In the genomic region with DNA sequence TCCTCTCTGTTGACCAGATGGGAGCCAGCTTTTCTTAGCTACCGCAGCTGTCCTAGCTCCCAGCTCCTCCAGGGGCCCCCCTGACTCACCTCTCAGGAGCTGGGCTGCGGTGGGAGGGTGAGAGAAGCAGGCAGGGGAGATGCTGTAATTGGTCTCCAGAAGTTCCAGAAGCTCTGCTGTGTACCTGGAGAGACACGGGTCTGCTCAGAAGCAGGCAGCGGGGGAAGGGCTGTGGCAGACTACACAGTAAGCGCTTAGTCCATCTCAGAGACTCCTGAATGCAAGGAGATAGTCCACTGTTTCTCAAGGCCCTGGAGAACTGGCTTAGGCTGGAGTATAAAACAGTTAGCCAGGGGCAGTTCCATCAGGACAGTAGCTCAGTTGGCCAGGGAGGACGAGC, we compare ENCODE assay signal across 34 mouse cellular contexts. TPM values are rescaled to one million over a fixed set of nuclear protein-coding genes. Genes with fewer than 3 reads are reported as not detected.
A peak's percentile ranks its signal among the peaks of the same experiment; 100 is the strongest.
DNase-seq lines count a peak whose midpoint lies in the region; ATAC-seq and TF ChIP-seq lines count a peak whose summit lies in the region.
"Had no signal": no experiment of that assay in that cellular context is flagged by ENCODE, and none has a peak within 500 bp of the region (broad histone marks: within the 10 kb centered on the region; RNA-seq: fewer than 3 reads in every experiment).

No protein-coding gene starts in this region.

- TF ChIP-seq CTCF in hindbrain, postnatal 0 days (IDR thresholded peaks at IDR 0.05; ENCODE audit: low read depth): no peak
- no peak for TF ChIP-seq CTCF in small intestine, adult 2 months (IDR thresholded peaks at IDR 0.05; ENCODE audit: extremely low read depth, insufficient read length, insufficient replicate concordance, low read depth, low read length)

- H3K27ac ChIP-seq in hindbrain, embryonic 10.5 days: 0 out of 2 replicates have a peak overlapping the region, but pooled peaks have one; percentile 3
- no peak overlapping the region for H3K27ac ChIP-seq in hindbrain, postnatal 0 days
- no peak overlapping the region for H3K27ac ChIP-seq in kidney, embryonic 14.5 days (ENCODE audit: low read depth, low read length)
- H3K27ac ChIP-seq in intestine, embryonic 15.5 days: peak overlapping the region; percentile 81
- peak overlapping the region; percentile 60 for H3K27ac ChIP-seq in small intestine, adult 2 months (ENCODE audit: insufficient read depth, low read depth, low read length)
- H3K27ac ChIP-seq: embryonic facial prominence, embryonic 12.5 days; embryonic facial prominence, embryonic 15.5 days; forebrain, embryonic 12.5 days; forebrain, embryonic 15.5 days; heart, embryonic 15.5 days; hindbrain, embryonic 12.5 days; hindbrain, embryonic 15.5 days had no signal

- H3K9ac ChIP-seq in hindbrain, postnatal 0 days (replicated peaks; ENCODE audit: low read length): no peak overlapping the region
- H3K9ac ChIP-seq in kidney, embryonic 14.5 days (ENCODE audit: low read depth, low read length): no peak overlapping the region
- peak overlapping the region; percentile 30; the same call in 1 of the 2 replicates for H3K9ac ChIP-seq in intestine, embryonic 15.5 days
- H3K9ac ChIP-seq: embryonic facial prominence, embryonic 12.5 days; embryonic facial prominence, embryonic 15.5 days; forebrain, embryonic 12.5 days; forebrain, embryonic 15.5 days; heart, embryonic 12.5 days; heart, embryonic 15.5 days; hindbrain, embryonic 12.5 days; hindbrain, embryonic 15.5 days had no signal

- TF ChIP-seq POLR2A in small intestine, adult 2 months (IDR thresholded peaks at IDR 0.05; ENCODE audit: low read depth, low read length): no peak

- no peak for ATAC-seq in hindbrain, postnatal 0 days
- ATAC-seq in kidney, embryonic 14.5 days (ENCODE audit: low FRiP score, low TSS enrichment): no peak
- no peak for ATAC-seq in intestine, embryonic 15.5 days
- ATAC-seq: activated CD4-positive, CD25-positive, alpha-beta regulatory T cell, adult 4 months; CD4-positive, CD25-positive, alpha-beta regulatory T cell, adult 4 months; forebrain, embryonic 15.5 days had no signal

- no peaks in the 10 kb centered on the region for H3K36me3 ChIP-seq in hindbrain, embryonic 10.5 days
- no peaks in the 10 kb centered on the region for H3K36me3 ChIP-seq in hindbrain, postnatal 0 days (ENCODE audit: insufficient read depth, low read length)
- H3K36me3 ChIP-seq in kidney, embryonic 14.5 days (ENCODE audit: control insufficient read depth, insufficient read depth, low read length): no peaks in the 10 kb centered on the region
- no peaks in the 10 kb centered on the region for H3K36me3 ChIP-seq in intestine, embryonic 15.5 days
- peaks cover 7% of the 10 kb centered on the region; the same call in 1 of the 2 replicates for H3K36me3 ChIP-seq in small intestine, adult 2 months (ENCODE audit: control insufficient read depth, insufficient read depth, low read length)
- H3K36me3 ChIP-seq: embryonic facial prominence, embryonic 12.5 days; embryonic facial prominence, embryonic 15.5 days; forebrain, embryonic 12.5 days; forebrain, embryonic 15.5 days; heart, embryonic 12.5 days; heart, embryonic 15.5 days; hindbrain, embryonic 12.5 days; hindbrain, embryonic 15.5 days had no signal

- no peak overlapping the region for H3K4me2 ChIP-seq in hindbrain, postnatal 0 days (ENCODE audit: low read depth, low read length)
- no peak overlapping the region for H3K4me2 ChIP-seq in kidney, embryonic 14.5 days (replicated peaks; ENCODE audit: low read depth, low read length)
- H3K4me2 ChIP-seq in intestine, embryonic 15.5 days (replicated peaks): peak overlapping the region; percentile 50
- H3K4me2 ChIP-seq: embryonic facial prominence, embryonic 12.5 days; embryonic facial prominence, embryonic 15.5 days; forebrain, embryonic 12.5 days; forebrain, embryonic 15.5 days; heart, embryonic 12.5 days; heart, embryonic 15.5 days; hindbrain, embryonic 12.5 days; hindbrain, embryonic 15.5 days had no signal

- H3K4me1 ChIP-seq in hindbrain, embryonic 10.5 days (replicated peaks): peaks cover 27% of the 10 kb centered on the region
- no peaks in the 10 kb centered on the region for H3K4me1 ChIP-seq in hindbrain, postnatal 0 days (ENCODE audit: insufficient read depth, low read length)
- peaks cover 12% of the 10 kb centered on the region for H3K4me1 ChIP-seq in kidney, embryonic 14.5 days (ENCODE audit: control insufficient read depth, insufficient read depth, low read length)
- 0 out of 2 replicates have a peak, but pooled peaks cover 2% of the 10 kb centered on the region for H3K4me1 ChIP-seq in intestine, embryonic 15.5 days (replicated peaks)
- peaks cover 21% of the 10 kb centered on the region; the same call in 1 of the 2 replicates for H3K4me1 ChIP-seq in small intestine, adult 2 months (ENCODE audit: control insufficient read depth, insufficient read depth, insufficient read length, low read length)
- H3K4me1 ChIP-seq: forebrain, embryonic 15.5 days; hindbrain, embryonic 12.5 days; hindbrain, embryonic 15.5 days had no signal

- no peaks in the 10 kb centered on the region; the same call in 1 of the 2 replicates for H3K27me3 ChIP-seq in hindbrain, embryonic 10.5 days (ENCODE audit: insufficient read depth, poor library complexity, severe bottlenecking)
- H3K27me3 ChIP-seq in hindbrain, postnatal 0 days (ENCODE audit: insufficient read depth, low read length): no peaks in the 10 kb centered on the region
- no peaks in the 10 kb centered on the region for H3K27me3 ChIP-seq in kidney, embryonic 14.5 days (ENCODE audit: control insufficient read depth, insufficient read depth, low read length)
- no peaks in the 10 kb centered on the region for H3K27me3 ChIP-seq in intestine, embryonic 15.5 days (replicated peaks)
- H3K27me3 ChIP-seq in small intestine, adult 2 months (ENCODE audit: control insufficient read depth, insufficient read depth, low read length): no peaks in the 10 kb centered on the region
- H3K27me3 ChIP-seq: embryonic facial prominence, embryonic 12.5 days; embryonic facial prominence, embryonic 15.5 days; forebrain, embryonic 12.5 days; forebrain, embryonic 15.5 days; hindbrain, embryonic 12.5 days; hindbrain, embryonic 15.5 days had no signal

- H3K4me3 ChIP-seq in hindbrain, embryonic 10.5 days: no peak overlapping the region
- H3K4me3 ChIP-seq in hindbrain, postnatal 0 days (ENCODE audit: low read length): no peak overlapping the region
- H3K4me3 ChIP-seq in kidney, embryonic 14.5 days (ENCODE audit: low read length): no peak overlapping the region
- H3K4me3 ChIP-seq in intestine, embryonic 15.5 days (replicated peaks): peak overlapping the region; percentile 25
- peak overlapping the region; percentile 64 for H3K4me3 ChIP-seq in small intestine, adult 2 months (ENCODE audit: low read depth, low read length)
- H3K4me3 ChIP-seq: embryonic facial prominence, embryonic 12.5 days; embryonic facial prominence, embryonic 15.5 days; erythroblast, embryonic 14.5 days; forebrain, embryonic 12.5 days; forebrain, embryonic 15.5 days; heart, embryonic 12.5 days; heart, embryonic 15.5 days; hindbrain, embryonic 12.5 days; hindbrain, embryonic 15.5 days had no signal

- DNase-seq in hindbrain, embryonic 10.5 days (ENCODE audit: low spot score): no peak
- DNase-seq in hindbrain, postnatal 0 days (ENCODE audit: low spot score): no peak
- DNase-seq in kidney, postnatal 36 days: peak; percentile 21 to 57
- DNase-seq in layer of hippocampus, adult 9-10 months (ENCODE audit: low spot score): no peak
- no peak for DNase-seq in urinary bladder, postnatal 4 days (ENCODE audit: low spot score in 2 of 2)
- DNase-seq: adrenal gland, postnatal 10 days; adrenal gland, postnatal 36 days; cerebellum, adult 11 months; cerebellum, adult 2 months; cerebellum, adult 9-11 months; cerebellum, postnatal 25 days; gastrocnemius, postnatal 25 days; heart, postnatal 14 days; heart, postnatal 4 days had no signal

- 77% methylated on average over 6 of the region's 6 CpGs for WGBS in hindbrain, embryonic 10.5 days
- WGBS in hindbrain, postnatal 0 days: 84% methylated on average over 6 of the region's 6 CpGs
- 74% methylated on average over 6 of the region's 6 CpGs for WGBS in kidney, embryonic 14.5 days
- 54% methylated on average over 6 of the region's 6 CpGs for WGBS in intestine, embryonic 15.5 days
- 82% methylated on average over 6 of the region's 6 CpGs for WGBS in small intestine, adult 2 months

- no peaks in the 10 kb centered on the region for H3K9me3 ChIP-seq in hindbrain, embryonic 10.5 days
- H3K9me3 ChIP-seq in hindbrain, postnatal 0 days (ENCODE audit: low read length): no peaks in the 10 kb centered on the region
- H3K9me3 ChIP-seq in kidney, embryonic 14.5 days (ENCODE audit: control insufficient read depth, low read length): no peaks in the 10 kb centered on the region
- H3K9me3 ChIP-seq in intestine, embryonic 15.5 days: no peaks in the 10 kb centered on the region
- H3K9me3 ChIP-seq: embryonic facial prominence, embryonic 12.5 days; embryonic facial prominence, embryonic 15.5 days; forebrain, embryonic 12.5 days; forebrain, embryonic 15.5 days; heart, embryonic 12.5 days; heart, embryonic 15.5 days; hindbrain, embryonic 12.5 days; hindbrain, embryonic 15.5 days had no signal

RNA-seq across cellular contexts. Expression of a gene that starts 1.6 kb away (rescaled TPM):
- 0.20 and 0.44 TPM in 2 replicates for polyA plus RNA-seq in hindbrain, embryonic 10.5 days (2016; fragmentation: Nextera tagmentation; extraction: Ambion mirVana)
- not detected in 2 replicates for total RNA-seq in hindbrain, postnatal 0 days (2014; rRNA removed)
- polyA plus RNA-seq in hindbrain, postnatal 0 days (2015; fragmentation: Nextera tagmentation; extraction: Ambion mirVana): 0.16 TPM in 1 of 2 replicates, not detected in the other
- 0.33 and 0.49 TPM in 2 replicates for polyA plus RNA-seq in kidney, embryonic 14.5 days (2014; fragmentation: Nextera tagmentation; extraction: Ambion mirVana)
- polyA plus RNA-seq in intestine, embryonic 15.5 days (2015; fragmentation: Nextera tagmentation; extraction: Ambion mirVana): 97.1 and 104 TPM in 2 replicates
- 102 and 424 TPM in 2 replicates for polyA plus RNA-seq in small intestine, adult 2 months (2012; rRNA removed)
- total RNA-seq: adrenal gland, adult 18-20 months; adrenal gland, postnatal 10 days; common myeloid progenitor, adult 5-6 weeks; gastrocnemius, adult 8-10 months; gastrocnemius, postnatal 25 days had no signal
- polyA plus RNA-seq: activated CD4-positive, CD25-positive, alpha-beta regulatory T cell, adult 4 months; CD4-positive, CD25-positive, alpha-beta regulatory T cell, adult 4 months; embryonic facial prominence, embryonic 15.5 days; erythroblast, embryonic 14.5 days had no signal

RNA-seq across cellular contexts. Expression of a gene that starts 10.0 kb away (rescaled TPM):
- polyA plus RNA-seq in hindbrain, embryonic 10.5 days (2016; fragmentation: Nextera tagmentation; extraction: Ambion mirVana): not detected in 2 replicates
- not detected in 2 replicates for total RNA-seq in hindbrain, postnatal 0 days (2014; rRNA removed)
- 0.33 and 0.52 TPM in 2 replicates for polyA plus RNA-seq in hindbrain, postnatal 0 days (2015; fragmentation: Nextera tagmentation; extraction: Ambion mirVana)
- not detected in 2 replicates for polyA plus RNA-seq in kidney, embryonic 14.5 days (2014; fragmentation: Nextera tagmentation; extraction: Ambion mirVana)
- polyA plus RNA-seq in intestine, embryonic 15.5 days (2015; fragmentation: Nextera tagmentation; extraction: Ambion mirVana): 1.1 and 1.2 TPM in 2 replicates
- 0.18 and 0.42 TPM in 2 replicates for polyA plus RNA-seq in small intestine, adult 2 months (2012; rRNA removed)
- total RNA-seq: adrenal gland, adult 18-20 months; adrenal gland, postnatal 10 days; adrenal gland, postnatal 36 days; common myeloid progenitor, adult 5-6 weeks; ES-E14; gastrocnemius, adult 8-10 months; gastrocnemius, postnatal 25 days; heart, adult 8-10 months; heart, postnatal 14 days had no signal
- polyA plus RNA-seq: activated CD4-positive, CD25-positive, alpha-beta regulatory T cell, adult 4 months; C2C12; CD4-positive, CD25-positive, alpha-beta regulatory T cell, adult 4 months; cerebellum, adult 2 months; embryonic facial prominence, embryonic 12.5 days; embryonic facial prominence, embryonic 15.5 days; erythroblast, embryonic 14.5 days; forebrain, embryonic 12.5 days; forebrain, embryonic 15.5 days; heart, embryonic 12.5 days; heart, embryonic 15.5 days; hindbrain, embryonic 12.5 days had no signal

RNA-seq across cellular contexts. Expression of a gene that starts 55.3 kb away (rescaled TPM):
- 38.6 and 42.9 TPM in 2 replicates for polyA plus RNA-seq in hindbrain, embryonic 10.5 days (2016; fragmentation: Nextera tagmentation; extraction: Ambion mirVana)
- total RNA-seq in hindbrain, postnatal 0 days (2014; rRNA removed): 49.3 and 49.4 TPM in 2 replicates
- 47.6 and 52.5 TPM in 2 replicates for polyA plus RNA-seq in hindbrain, postnatal 0 days (2015; fragmentation: Nextera tagmentation; extraction: Ambion mirVana)
- 16.5 and 40.6 TPM in 2 replicates for polyA plus RNA-seq in kidney, embryonic 14.5 days (2014; fragmentation: Nextera tagmentation; extraction: Ambion mirVana)
- 63.5 and 65.5 TPM in 2 replicates for polyA plus RNA-seq in intestine, embryonic 15.5 days (2015; fragmentation: Nextera tagmentation; extraction: Ambion mirVana)
- polyA plus RNA-seq in small intestine, adult 2 months (2012; rRNA removed): 55.4 and 115 TPM in 2 replicates

Comparison
In these comparisons a context has a peak if more than half of its experiments do, and no peak if none do; other contexts are left out.
1. H3K27ac ChIP-seq: peak in hindbrain, embryonic 10.5 days (single experiment), intestine, embryonic 15.5 days (single experiment) and small intestine, adult 2 months (single experiment); none in hindbrain, postnatal 0 days (single experiment) and kidney, embryonic 14.5 days (single experiment).
2. DNase-seq: peak in kidney, postnatal 36 days (2 of 2); none in hindbrain, embryonic 10.5 days (single experiment), hindbrain, postnatal 0 days (single experiment), layer of hippocampus, adult 9-10 months (single experiment) and urinary bladder, postnatal 4 days (0 of 2).
3. H3K4me3 ChIP-seq: peak in intestine, embryonic 15.5 days (single experiment) and small intestine, adult 2 months (single experiment); none in hindbrain, embryonic 10.5 days (single experiment), hindbrain, postnatal 0 days (single experiment) and kidney, embryonic 14.5 days (single experiment).
4. RNA of a gene that starts 1.6 kb away (polyA plus RNA-seq): 102 to 424 TPM in small intestine, adult 2 months and 97.1 to 104 TPM in intestine, embryonic 15.5 days; 0.33 to 0.49 TPM in kidney, embryonic 14.5 days, 0.20 to 0.44 TPM in hindbrain, embryonic 10.5 days and 0.16 TPM in hindbrain, postnatal 0 days; every median in the first group is over 10 times any median in the second.